Comparison of ENCODE assay signal across 8 mouse cellular contexts in the genomic region with DNA sequence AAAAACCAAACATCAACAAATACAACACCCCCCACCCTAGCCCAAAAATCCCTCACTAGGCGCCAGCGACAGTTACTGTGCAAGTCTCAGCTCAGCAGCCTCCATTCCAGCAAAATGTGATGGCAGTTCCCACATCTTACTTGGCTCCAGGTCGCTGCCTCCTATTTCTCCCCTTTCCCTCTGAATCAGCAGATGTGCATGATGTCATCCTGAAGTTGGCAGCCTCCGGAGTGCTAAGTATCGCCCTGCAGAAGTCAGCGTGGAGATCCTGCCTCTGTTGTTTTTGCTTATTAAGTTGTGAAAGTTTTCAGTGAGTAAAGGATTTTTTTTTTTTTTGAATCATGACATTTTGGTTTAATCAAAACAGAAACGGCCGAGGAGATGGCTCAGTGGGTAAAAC.
DNase-seq lines count a peak whose midpoint lies in the region; ATAC-seq and TF ChIP-seq lines count a peak whose summit lies in the region.

No protein-coding gene starts in this region.

- no peak overlapping the region for H3K27ac ChIP-seq in forebrain, postnatal 0 days (ENCODE audit: low read depth, low read length)
- no peak overlapping the region for H3K27ac ChIP-seq in forebrain, embryonic 12.5 days
- no peak overlapping the region for H3K27ac ChIP-seq in hindbrain, embryonic 12.5 days

- no peaks in the 10 kb centered on the region for H3K4me1 ChIP-seq in forebrain, postnatal 0 days (ENCODE audit: insufficient read depth)
- no peaks in the 10 kb centered on the region for H3K4me1 ChIP-seq in forebrain, embryonic 12.5 days
- H3K4me1 ChIP-seq in hindbrain, embryonic 12.5 days: no peaks in the 10 kb centered on the region

- 49% methylated on average over 8 of the region's 8 CpGs for WGBS in forebrain, postnatal 0 days
- 84% methylated on average over 8 of the region's 8 CpGs for WGBS in forebrain, embryonic 12.5 days
- 78% methylated on average over 8 of the region's 8 CpGs for WGBS in hindbrain, embryonic 12.5 days

- H3K4me2 ChIP-seq in forebrain, postnatal 0 days (ENCODE audit: low read depth): no peak overlapping the region
- no peak overlapping the region for H3K4me2 ChIP-seq in forebrain, embryonic 12.5 days
- H3K4me2 ChIP-seq in hindbrain, embryonic 12.5 days (replicated peaks): no peak overlapping the region

- no peak overlapping the region for H3K4me3 ChIP-seq in forebrain, postnatal 0 days (ENCODE audit: low read depth, low read length)
- H3K4me3 ChIP-seq in forebrain, embryonic 12.5 days (replicated peaks): no peak overlapping the region
- no peak overlapping the region for H3K4me3 ChIP-seq in hindbrain, embryonic 12.5 days

- TF ChIP-seq CTCF in forebrain, postnatal 0 days (IDR thresholded peaks at IDR 0.05; ENCODE audit: low read depth): no peak

- H3K27me3 ChIP-seq in forebrain, postnatal 0 days (ENCODE audit: insufficient read depth, low read length): no peaks in the 10 kb centered on the region
- no peaks in the 10 kb centered on the region for H3K27me3 ChIP-seq in forebrain, embryonic 12.5 days
- no peaks in the 10 kb centered on the region for H3K27me3 ChIP-seq in hindbrain, embryonic 12.5 days

- peak; percentile 74 for ATAC-seq in forebrain, postnatal 0 days
- no peak for ATAC-seq in forebrain, embryonic 12.5 days (ENCODE audit: low FRiP score)
- ATAC-seq in frontal cortex, adult (ENCODE audit: low TSS enrichment): peak; percentile 81
- no peak for ATAC-seq in erythroid progenitor cell, adult 5-6 weeks (replicated peaks; ENCODE audit: low FRiP score, poor library complexity, severe bottlenecking)
- no peak for ATAC-seq in hindbrain, embryonic 12.5 days (ENCODE audit: low FRiP score)

- H3K9me3 ChIP-seq in forebrain, postnatal 0 days (ENCODE audit: low read length): no peaks in the 10 kb centered on the region
- no peaks in the 10 kb centered on the region for H3K9me3 ChIP-seq in forebrain, embryonic 12.5 days
- no peaks in the 10 kb centered on the region for H3K9me3 ChIP-seq in hindbrain, embryonic 12.5 days (replicated peaks)

- no peak overlapping the region for H3K9ac ChIP-seq in forebrain, postnatal 0 days
- no peak overlapping the region for H3K9ac ChIP-seq in forebrain, embryonic 12.5 days
- no peak overlapping the region for H3K9ac ChIP-seq in hindbrain, embryonic 12.5 days

- no peaks in the 10 kb centered on the region for H3K36me3 ChIP-seq in forebrain, postnatal 0 days (ENCODE audit: insufficient read depth)
- no peaks in the 10 kb centered on the region for H3K36me3 ChIP-seq in forebrain, embryonic 12.5 days (replicated peaks)
- H3K36me3 ChIP-seq in hindbrain, embryonic 12.5 days: no peaks in the 10 kb centered on the region

- DNase-seq in forebrain, postnatal 0 days: peak; percentile 34
- peak; percentile 82 for DNase-seq in 3T3-L1 (ENCODE audit: low read depth, low spot score)
- peak; percentile 44 to 47 for DNase-seq in left cerebral cortex, postnatal 14 days (ENCODE audit: low spot score in 2 of 2)
- DNase-seq in cerebellum, adult 11-12 months: no peak

- intact Hi-C loops in left cerebral cortex, postnatal 14 days (cut with DNase I): no loop called here

Comparison
In these comparisons a context has a peak if more than half of its experiments do, and no peak if none do; other contexts are left out.
1. ATAC-seq: peak in forebrain, postnatal 0 days (single experiment) and frontal cortex, adult (single experiment); none in forebrain, embryonic 12.5 days (single experiment), erythroid progenitor cell, adult 5-6 weeks (single experiment) and hindbrain, embryonic 12.5 days (single experiment).